Mouse (Mus musculus) liver, postnatal 0 days (tissue): ENCODE results near the gene Tulp2. TPM values are rescaled to one million over a fixed set of nuclear protein-coding genes. Genes with fewer than 3 reads are reported as not detected.
A peak's percentile ranks its signal among the peaks of the same experiment; 100 is the strongest.

Source experiments
- ATAC-seq: fragments of 200-750 bp; cut with Nextera tagmentation; 2 replicates; pipeline ENCODE4 v1.8.0; 2017; ENCODE audit warnings: mild to moderate bottlenecking, moderate library complexity
- DNase-seq: peaks from one replicate; pipeline ENCODE4 v3.0.0-alpha.2; 2016
- H3K27ac ChIP-seq: fragments of 300-500 bp; sonication (generic); 2 replicates; pipeline ENCODE4 v1.5.1; 2014; ENCODE audit warnings: antibody characterized with exemption, moderate library complexity, mild to moderate bottlenecking, low read depth
- H3K27me3 ChIP-seq: fragments of 300-500 bp; sonication (generic); 2 replicates; pipeline ENCODE4 v1.6.1; 2014; ENCODE audit warnings: low read length, control low read depth, mixed read lengths; ENCODE audit not compliant: insufficient read depth
- H3K36me3 ChIP-seq: fragments of 300-500 bp; sonication (generic); replicated peaks from 2 replicates; pipeline ENCODE4 v1.6.1; 2014; ENCODE audit warnings: mild to moderate bottlenecking, control low read depth, low read length, moderate library complexity, mixed read lengths; ENCODE audit not compliant: insufficient read depth
- H3K4me1 ChIP-seq: fragments of 300-500 bp; sonication (generic); 2 replicates; pipeline ENCODE4 v1.6.1; 2014; ENCODE audit warnings: antibody characterized with exemption, mild to moderate bottlenecking, control low read depth; ENCODE audit not compliant: insufficient read depth
- H3K4me2 ChIP-seq: fragments of 300-500 bp; sonication (generic); 2 replicates; pipeline ENCODE4 v1.6.1; 2014; ENCODE audit warnings: low read depth, mild to moderate bottlenecking, low read length, moderate library complexity, mixed read lengths
- H3K4me3 ChIP-seq: fragments of 300-500 bp; sonication (generic); 2 replicates; pipeline ENCODE4 v1.5.1; 2014; ENCODE audit warnings: low read depth, low read length
- H3K9ac ChIP-seq: fragments of 300-500 bp; sonication (generic); replicated peaks from 2 replicates; pipeline ENCODE4 v1.6.1; 2014; ENCODE audit warnings: mild to moderate bottlenecking, moderate library complexity
- H3K9me3 ChIP-seq: fragments of 300-500 bp; sonication (generic); 2 replicates; pipeline ENCODE4 v1.6.1; 2016; ENCODE audit warnings: mild to moderate bottlenecking, control low read depth, low read length, mixed read lengths
- CTCF ChIP-seq: sonication (generic); IDR thresholded peaks from 2 replicates; pipeline ENCODE4 v1.5.1; 2016; ENCODE audit warnings: antibody characterized with exemption, low read depth
- EP300 ChIP-seq: IDR thresholded peaks from 2 replicates; pipeline ENCODE4 v1.6.1; 2016; ENCODE audit warnings: antibody characterized with exemption, low read depth, mild to moderate bottlenecking
- WGBS: fragments of 180-500 bp; shearing (Covaris S2); extraction: QIAGEN DNeasy Blood & Tissue Kit; methylation state at CpG from one replicate; pipeline ENCODE4 v1.1.7; 2014; ENCODE audit not compliant: insufficient replicate concordance; 5-methylcytosine and 5-hydroxymethylcytosine counted together
- polyA plus RNA-seq: library from polyadenylated mRNA; unstranded; fragments of >200 nt; fragmentation: Nextera tagmentation; extraction: Ambion mirVana; gene quantifications from 2 replicates; pipeline ENCODE4 v1.2.1, GENCODE M21; 2015

The Tulp2 gene
- polyA plus RNA-seq, 1 experiment from 2014 or later: 0.22 TPM

DNA sequence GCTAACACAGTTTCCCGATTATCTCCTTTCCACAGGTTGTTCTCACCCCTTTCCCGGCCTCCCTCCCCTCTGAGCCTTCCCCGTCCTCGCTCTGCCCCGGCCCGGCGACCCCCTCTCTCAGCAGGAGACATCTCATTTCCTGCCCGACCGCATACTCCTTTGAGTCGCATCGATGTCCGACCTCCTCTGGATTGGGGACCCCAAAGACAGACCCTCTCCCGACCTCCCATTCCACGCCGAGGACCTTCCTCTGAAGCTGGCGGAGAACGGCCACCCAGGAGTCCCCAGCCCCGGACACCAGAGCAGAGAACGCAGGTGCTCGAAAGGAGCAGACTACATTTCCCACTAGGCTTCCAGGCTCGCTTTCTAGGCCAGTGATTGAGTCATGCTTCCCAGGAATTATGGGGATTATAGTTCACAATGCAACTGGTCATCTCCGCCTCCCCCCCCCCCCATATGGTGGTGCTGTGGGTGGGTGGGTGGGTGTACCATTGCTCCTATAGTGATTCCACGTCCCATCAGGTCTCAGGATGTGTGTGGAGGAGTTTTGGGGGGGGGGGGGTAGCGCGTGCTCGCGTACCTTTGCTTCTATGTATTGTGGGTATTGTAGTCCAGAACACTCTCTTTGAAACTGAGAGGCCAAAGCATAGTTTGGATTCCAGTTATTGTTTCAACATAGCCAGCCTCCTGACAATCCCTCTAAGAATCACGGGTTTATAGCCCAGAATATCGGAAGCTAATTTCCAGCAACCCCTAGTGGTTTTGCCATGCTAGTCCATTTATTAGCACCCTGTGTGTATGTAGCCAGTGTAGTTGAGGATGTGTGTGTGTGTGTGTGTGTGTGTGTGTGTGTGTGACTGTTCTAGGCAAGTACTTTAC lies 56.7 kb downstream of the Tulp2 start:
- peaks cover 15% of the 10 kb centered on the region; the same call in 1 of the 2 replicates for H3K4me1 ChIP-seq
- H3K36me3 ChIP-seq: no peaks in the 10 kb centered on the region
- peak; percentile 38 for DNase-seq
- H3K4me2 ChIP-seq: peak overlapping the region; percentile 77
- H3K27me3 ChIP-seq: no peaks in the 10 kb centered on the region
- no peak overlapping the region for H3K27ac ChIP-seq
- no peak for TF ChIP-seq EP300
- peak; percentile 41 for TF ChIP-seq CTCF
- WGBS: 7% methylated on average over 28 of the region's 29 CpGs
- peak overlapping the region; percentile 58; the same call in 1 of the 2 replicates for H3K9ac ChIP-seq
- H3K4me3 ChIP-seq: peak overlapping the region; percentile 38
- no peaks in the 10 kb centered on the region for H3K9me3 ChIP-seq
- ATAC-seq: peak; percentile 83

- Histone ChIP-seq H3K4me1 (peaks cover 15% of the 10 kb centered on the region; the same call in 1 of the 2 replicates), H3K9ac (no peak overlapping the region), H3K36me3 (no peaks in the 10 kb centered on the region), H3K4me2 (no peak overlapping the region), H3K27me3 (no peaks in the 10 kb centered on the region), H3K4me3 (no peak overlapping the region), H3K27ac (no peak overlapping the region), H3K9me3 (no peaks in the 10 kb centered on the region)
- TF ChIP-seq CTCF: no peak
- TF ChIP-seq EP300: no peak
- ATAC-seq (no peak), DNase-seq (no peak)
- 80% methylated on average over 3 of the region's 3 CpGs for WGBS
Measured at GRCm38 (mm10) chr7:45539095-45539494, 57.4 kb downstream of the Tulp2 start.

- Histone ChIP-seq H3K9me3 (no peaks in the 10 kb centered on the region), H3K4me3 (no peak overlapping the region), H3K4me2 (no peak overlapping the region), H3K9ac (no peak overlapping the region), H3K36me3 (no peaks in the 10 kb centered on the region), H3K4me1 (peaks cover 15% of the 10 kb centered on the region; the same call in 1 of the 2 replicates), H3K27ac (no peak overlapping the region), H3K27me3 (no peaks in the 10 kb centered on the region)
- ATAC-seq (no peak), DNase-seq (no peak)
- 67% methylated on average over 2 of the region's 2 CpGs for WGBS
- no peak for TF ChIP-seq EP300
- no peak for TF ChIP-seq CTCF
Measured at GRCm38 (mm10) chr7:45540213-45540612, 58.5 kb downstream of the Tulp2 start.

DNA sequence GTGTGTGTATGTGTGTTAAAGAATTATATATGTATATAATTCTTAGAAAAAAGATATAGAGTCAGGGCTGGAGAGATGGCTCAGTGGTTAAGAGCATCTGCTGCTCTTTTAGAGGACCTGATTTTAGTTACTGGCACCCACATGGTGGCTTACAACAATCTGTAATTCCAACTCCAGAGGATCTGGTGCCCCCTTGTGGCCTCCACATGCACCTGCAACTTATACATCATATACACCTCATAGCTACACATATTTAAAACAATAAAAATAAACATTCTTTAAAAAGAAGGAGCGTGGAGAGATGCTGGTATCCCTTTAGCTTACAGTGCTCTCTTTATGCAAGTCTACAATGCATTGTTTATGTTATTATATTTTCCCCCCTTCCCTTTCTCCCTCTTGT lies 62.8 kb downstream of the Tulp2 start:
- Histone ChIP-seq H3K9ac (no peak overlapping the region), H3K27me3 (no peaks in the 10 kb centered on the region), H3K4me2 (no peak overlapping the region), H3K27ac (no peak overlapping the region), H3K4me1 (peaks cover 4% of the 10 kb centered on the region; the same call in 1 of the 2 replicates), H3K4me3 (no peak overlapping the region), H3K9me3 (no peaks in the 10 kb centered on the region), H3K36me3 (no peaks in the 10 kb centered on the region)
- TF ChIP-seq CTCF (peak; percentile 51), EP300 (no peak)
- DNase-seq (no peak), ATAC-seq (no peak)
- WGBS: 76% methylated on average over 1 of the region's 1 CpGs

DNA sequence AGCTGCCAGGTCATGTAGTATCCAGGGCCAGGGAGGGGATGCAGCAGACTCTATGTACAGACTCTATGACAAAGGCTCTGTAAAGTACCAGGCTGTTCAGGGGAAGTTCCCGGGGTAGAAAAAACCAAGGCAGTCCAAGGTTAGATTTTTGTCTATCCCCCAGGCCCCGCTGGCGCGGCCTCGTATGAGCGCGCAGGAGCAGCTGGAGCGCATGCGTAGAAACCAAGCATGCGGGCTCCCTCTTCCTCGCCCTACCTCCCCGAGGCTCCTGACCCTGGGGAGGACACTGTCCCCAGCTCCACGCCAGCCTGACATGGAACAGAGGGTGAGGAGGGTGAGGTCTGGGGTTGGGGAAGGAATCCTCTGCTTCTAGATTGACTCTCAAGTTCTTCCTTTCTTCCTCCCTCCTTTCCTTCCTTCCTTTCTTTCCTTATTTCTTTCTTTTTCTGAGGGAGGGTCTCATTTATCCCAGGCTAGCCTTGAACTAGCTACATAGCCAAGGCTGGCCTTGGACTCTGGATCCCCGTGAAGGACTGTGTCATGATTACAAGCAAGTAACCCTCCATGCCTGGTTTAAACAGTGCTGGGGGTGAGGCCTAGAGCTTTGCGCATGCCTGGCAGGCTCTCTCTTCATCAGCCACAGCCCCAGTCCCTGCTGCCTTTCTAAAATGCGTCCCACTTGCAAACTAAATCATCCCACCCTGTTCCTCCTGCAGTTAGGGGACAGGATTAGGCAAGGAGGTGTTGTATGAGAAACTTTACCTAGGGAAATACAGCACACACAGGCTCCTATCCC lies 68.2 kb downstream of the Tulp2 start:
- Histone ChIP-seq H3K4me1 (peaks cover 6% of the 10 kb centered on the region), H3K4me2 (no peak overlapping the region), H3K9ac (no peak overlapping the region), H3K27ac (no peak overlapping the region), H3K36me3 (no peaks in the 10 kb centered on the region), H3K9me3 (no peaks in the 10 kb centered on the region), H3K4me3 (no peak overlapping the region), H3K27me3 (no peaks in the 10 kb centered on the region)
- TF ChIP-seq CTCF (no peak), EP300 (no peak)
- ATAC-seq: no peak
- WGBS: 87% methylated on average over 16 of the region's 16 CpGs
- DNase-seq: no peak

- H3K4me2 ChIP-seq: no peak overlapping the region
- ATAC-seq (no peak), DNase-seq (no peak)
- H3K27ac ChIP-seq: no peak overlapping the region
- H3K4me1 ChIP-seq: peaks cover 6% of the 10 kb centered on the region
- TF ChIP-seq CTCF (no peak), EP300 (no peak)
- no peak overlapping the region for H3K4me3 ChIP-seq
- H3K9ac ChIP-seq: no peak overlapping the region
- H3K27me3 ChIP-seq: no peaks in the 10 kb centered on the region
- no peaks in the 10 kb centered on the region for H3K36me3 ChIP-seq
- WGBS: 65% methylated on average over 11 of the region's 11 CpGs
- no peaks in the 10 kb centered on the region for H3K9me3 ChIP-seq
Measured at GRCm38 (mm10) chr7:45550821-45551511, 69.3 kb downstream of the Tulp2 start.
